Mouse (Mus musculus) limb, embryonic 14.5 days (tissue): ENCODE results near the gene Clns1a. TPM values are rescaled to one million over a fixed set of nuclear protein-coding genes. Genes with fewer than 3 reads are reported as not detected.

Source experiments
- ATAC-seq: fragments of 200-750 bp; cut with Nextera tagmentation; 2 replicates; pipeline ENCODE4 v1.8.0; 2017; ENCODE audit warnings: low read depth, moderate number of reproducible peaks, moderate TSS enrichment; ENCODE audit not compliant: low FRiP score
- DNase-seq: peaks from one replicate; pipeline ENCODE4 v3.0.0-alpha.2; 2015; ENCODE audit warnings: low spot score
- H3K27ac ChIP-seq: fragments of 300-500 bp; sonication (generic); replicated peaks from 2 replicates; pipeline ENCODE4 v1.5.1; 2014; ENCODE audit warnings: low read depth, mild to moderate bottlenecking, low read length, moderate library complexity, mixed read lengths
- H3K27me3 ChIP-seq: fragments of 300-500 bp; sonication (generic); 2 replicates; pipeline ENCODE4 v1.6.1; 2014; ENCODE audit warnings: low read length, mixed read lengths; ENCODE audit not compliant: control insufficient read depth, insufficient read depth
- H3K36me3 ChIP-seq: fragments of 300-500 bp; sonication (generic); 2 replicates; pipeline ENCODE4 v1.6.1; 2014; ENCODE audit warnings: mild to moderate bottlenecking, low read length, moderate library complexity, mixed read lengths; ENCODE audit not compliant: control insufficient read depth, insufficient read depth
- H3K4me1 ChIP-seq: fragments of 300-500 bp; sonication (generic); 2 replicates; pipeline ENCODE4 v1.6.1; 2014; ENCODE audit warnings: antibody characterized with exemption, low read length, mixed read lengths; ENCODE audit not compliant: control insufficient read depth, insufficient read depth
- H3K4me2 ChIP-seq: fragments of 300-500 bp; sonication (generic); replicated peaks from 2 replicates; pipeline ENCODE4 v1.6.1; 2014; ENCODE audit warnings: low read depth, mild to moderate bottlenecking, low read length, moderate library complexity; ENCODE audit not compliant: severe bottlenecking
- H3K4me3 ChIP-seq: fragments of 300-500 bp; sonication (generic); replicated peaks from 2 replicates; pipeline ENCODE4 v1.5.1; 2014; ENCODE audit warnings: low read length
- H3K9ac ChIP-seq: fragments of 300-500 bp; sonication (generic); 2 replicates; pipeline ENCODE4 v1.6.1; 2014; ENCODE audit warnings: mild to moderate bottlenecking, low read depth, low read length, moderate library complexity; ENCODE audit not compliant: severe bottlenecking
- H3K9me3 ChIP-seq: fragments of 300-500 bp; sonication (generic); 2 replicates; pipeline ENCODE4 v1.6.1; 2016; ENCODE audit warnings: low read length; ENCODE audit not compliant: control insufficient read depth
- POLR2A ChIP-seq: fragments of 200-500 bp; IDR thresholded peaks from 2 replicates; pipeline ENCODE4 v1.8.0; 2012; ENCODE audit warnings: inconsistent platforms, mild to moderate bottlenecking, moderate library complexity, borderline replicate concordance; ENCODE audit not compliant: insufficient read depth, insufficient read length; ENCODE audit errors: extremely low read depth
- WGBS: fragments of 180-500 bp; shearing (Covaris S2); extraction: QIAGEN DNeasy Blood & Tissue Kit; methylation state at CpG from one replicate; pipeline ENCODE4 v1.1.7; 2014; 5-methylcytosine and 5-hydroxymethylcytosine counted together
- polyA plus RNA-seq, 2 experiments: library from polyadenylated mRNA; depleted of rRNA in 1 of 2; stranded (reverse) in 1 of 2; unstranded in 1 of 2; fragments of >200 nt; fragmentation: Nextera tagmentation in 1 of 2; extraction: Ambion mirVana in 1 of 2; gene quantifications; 2 replicates each; pipeline versions ENCODE4 v1.2.1 to v1.2.3; 2012 to 2014

Clns1a gene
- polyA plus RNA-seq, 2 experiments: 107 to 193 TPM

- no peaks in the 10 kb centered on the region for H3K36me3 ChIP-seq
- no peaks in the 10 kb centered on the region for H3K9me3 ChIP-seq
- no peak overlapping the region for H3K9ac ChIP-seq
- no peak overlapping the region for H3K4me3 ChIP-seq
- ATAC-seq: no peak
- DNase-seq: no peak
- H3K27ac ChIP-seq: no peak overlapping the region
- no peak overlapping the region for H3K4me2 ChIP-seq
- H3K27me3 ChIP-seq: no peaks in the 10 kb centered on the region
- TF ChIP-seq POLR2A: no peak
- peaks cover 6% of the 10 kb centered on the region; the same call in 1 of the 2 replicates for H3K4me1 ChIP-seq
- 54% methylated on average over 4 of the region's 4 CpGs for WGBS
Measured at GRCm38 (mm10) chr7:97735886-97736420, 39.5 kb downstream of the Clns1a start.

- DNase-seq (no peak), ATAC-seq (no peak)
- Histone ChIP-seq H3K9ac (peak overlapping the region; percentile 64), H3K4me2 (peak overlapping the region; percentile 92), H3K9me3 (no peaks in the 10 kb centered on the region), H3K4me3 (peak overlapping the region; percentile 64), H3K4me1 (peaks cover 6% of the 10 kb centered on the region; the same call in 1 of the 2 replicates), H3K36me3 (no peaks in the 10 kb centered on the region), H3K27me3 (no peaks in the 10 kb centered on the region), H3K27ac (no peak overlapping the region)
- 11% methylated on average over 12 of the region's 12 CpGs for WGBS
- no peak for TF ChIP-seq POLR2A
Measured at GRCm38 (mm10) chr7:97737256-97737637, 40.8 kb downstream of the Clns1a start.

GRCm38 (mm10) chr7:97737638-97738456 is 41.4 kb downstream of the Clns1a start, which contains the start of gene Aqp11:
TSS of gene Aqp11 (minus strand) at chr7:97738289.
- Histone ChIP-seq H3K9ac (peak within 1 kb of the TSS; percentile 64), H3K9me3 (no peaks in the 10 kb centered on the region), H3K4me1 (peaks cover 6% of the 10 kb centered on the region; the same call in 1 of the 2 replicates), H3K27me3 (no peaks in the 10 kb centered on the region), H3K4me3 (peak within 1 kb of the TSS; percentile 64), H3K4me2 (peak within 1 kb of the TSS; percentile 92), H3K36me3 (no peaks in the 10 kb centered on the region), H3K27ac (no peak within 1 kb of the TSS)
- DNase-seq (peak; percentile 79), ATAC-seq (peak; percentile 95)
- no peak for TF ChIP-seq POLR2A
- WGBS: 0% methylated on average over 36 of the region's 64 CpGs

GRCm38 (mm10) chr7:97740948-97741347 is 44.5 kb downstream of the Clns1a start:
- 58% methylated on average over 10 of the region's 10 CpGs for WGBS
- DNase-seq: no peak
- Histone ChIP-seq H3K9ac (no peak overlapping the region), H3K4me1 (peaks cover 6% of the 10 kb centered on the region; the same call in 1 of the 2 replicates), H3K36me3 (no peaks in the 10 kb centered on the region), H3K4me2 (no peak overlapping the region), H3K9me3 (no peaks in the 10 kb centered on the region), H3K4me3 (no peak overlapping the region), H3K27me3 (no peaks in the 10 kb centered on the region), H3K27ac (no peak overlapping the region)
- ATAC-seq: no peak
- TF ChIP-seq POLR2A: no peak

GRCm38 (mm10) chr7:97741756-97742291 is 45.4 kb downstream of the Clns1a start:
- Histone ChIP-seq H3K27ac (no peak overlapping the region), H3K9me3 (no peaks in the 10 kb centered on the region), H3K4me1 (peaks cover 6% of the 10 kb centered on the region; the same call in 1 of the 2 replicates), H3K27me3 (no peaks in the 10 kb centered on the region), H3K9ac (no peak overlapping the region), H3K4me2 (no peak overlapping the region), H3K4me3 (no peak overlapping the region), H3K36me3 (no peaks in the 10 kb centered on the region)
- no peak for TF ChIP-seq POLR2A
- 65% methylated on average over 1 of the region's 1 CpGs for WGBS
- no peak for ATAC-seq
- DNase-seq: no peak
